Mouse (Mus musculus): ENCODE measurements around the gene Fkbp10.
A peak's percentile ranks its signal among the peaks of the same experiment; 100 is the strongest.

GRCm38 (mm10) chr11:100472197-100472934, 56.9 kb downstream of the Fkbp10 start, which contains the start of gene Klhl11:
- TF ChIP-seq EP300 (optimal IDR thresholded peaks at IDR 0.05), result no peak
- peak; percentile 83 for TF ChIP-seq CTCF (IDR thresholded peaks at IDR 0.05; ENCODE audit: low read depth)

All from stomach, postnatal 0 days (tissue).